Mouse (Mus musculus) neutrophil, adult 83 days (primary cell): ENCODE results near the gene Dnaic2. TPM values are rescaled to one million over a fixed set of nuclear protein-coding genes. Genes with fewer than 3 reads are reported as not detected.

Experiments used
- total RNA-seq, 2 experiments: library from RNA; stranded (reverse); gene quantifications; one replicate each; pipeline ENCODE4 v1.2.4; 2023

The Dnaic2 gene
- total RNA-seq = not detected

GRCm38 (mm10) chr11:114726965-114727825 lies at the start of gene Dnaic2:
TSS of gene Dnaic2 (plus strand) at chr11:114727408.

DNA sequence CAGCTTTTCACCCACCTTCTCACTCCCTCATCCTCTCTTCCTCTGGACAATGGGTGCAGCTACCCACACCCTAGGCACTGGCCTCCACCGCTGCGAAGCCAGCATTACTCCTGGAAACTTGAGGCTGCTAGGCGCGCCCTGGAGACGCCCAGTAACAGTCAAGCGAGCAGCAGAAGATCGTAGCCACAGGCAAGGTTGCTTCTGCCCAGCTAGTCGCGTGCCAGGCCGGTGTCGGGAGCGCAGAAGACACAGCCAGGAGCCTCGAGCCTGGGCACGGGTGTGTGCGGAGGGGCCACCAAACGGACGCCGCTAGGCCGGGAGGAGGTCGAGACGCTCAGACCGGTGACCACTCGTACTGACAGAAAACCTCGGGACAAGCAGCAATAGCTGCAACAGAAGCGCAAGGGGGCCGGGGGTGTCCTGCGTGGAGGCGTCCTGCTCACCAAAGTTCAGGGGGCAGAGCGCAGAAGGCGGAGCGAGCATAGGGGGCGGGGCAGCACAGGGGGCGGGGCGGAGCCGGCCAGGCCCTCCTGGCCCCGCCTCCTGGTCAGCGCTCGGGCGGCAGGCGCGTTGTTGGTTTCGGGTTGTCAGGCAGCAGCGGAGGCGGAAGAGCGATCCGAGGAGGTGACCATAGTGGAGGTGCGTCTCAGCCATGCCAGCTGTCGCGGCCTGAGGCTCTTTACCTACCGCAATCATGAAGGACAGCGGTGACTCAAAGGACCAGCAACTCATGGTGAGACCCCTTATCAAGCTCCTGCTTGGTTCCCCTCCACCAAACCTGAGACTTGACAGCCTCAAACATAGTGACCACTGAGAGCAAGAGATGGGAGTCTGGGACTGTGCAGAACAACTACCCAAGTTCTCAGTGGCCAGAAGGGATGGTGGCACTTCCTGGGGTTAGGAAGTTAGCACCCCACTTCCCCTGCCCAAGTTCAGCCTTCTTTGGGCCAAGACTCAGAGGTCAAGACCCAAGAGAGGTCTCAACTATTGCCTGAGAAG lies 37.9 kb downstream of the Dnaic2 start, which contains the start of gene Kif19a:
Gene Kif19a, plus strand, starts transcription at position 569 of the 999 bp plus-strand sequence.

DNA sequence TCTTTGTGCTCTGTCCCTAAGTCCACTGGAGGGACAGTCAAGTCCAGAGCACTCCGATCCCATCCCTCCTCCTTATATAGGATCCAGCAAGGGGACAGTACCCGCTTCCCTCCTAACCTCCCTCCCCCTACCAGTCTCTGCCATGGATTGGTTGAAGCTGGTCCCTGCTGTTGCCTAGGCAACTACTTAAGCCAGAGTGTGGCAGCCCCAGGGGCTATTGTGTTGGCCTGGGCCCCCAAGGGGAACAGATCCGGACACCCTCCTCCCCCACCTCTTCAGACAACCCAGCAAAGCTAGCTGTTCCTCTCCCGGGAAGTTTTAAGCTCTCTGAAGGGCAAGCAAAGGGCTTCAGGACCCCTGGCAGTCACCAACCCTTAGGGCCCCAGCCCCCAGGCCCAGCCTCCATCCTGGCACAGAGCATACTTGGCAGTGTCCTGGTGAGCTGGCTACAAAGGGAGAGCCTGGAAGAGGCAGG lies 68.7 kb downstream of the Dnaic2 start, which contains the start of gene Btbd17:
Gene Btbd17, minus strand, starts transcription at position 98 of the 475 bp plus-strand sequence.

GRCm38 (mm10) chr11:114798624-114799023 lies 71.4 kb downstream of the Dnaic2 start, which contains the start of gene Gpr142:
TSS of gene Gpr142 (plus strand) at chr11:114798924.

Other genes with a start within 250 kb of the Dnaic2 start
- gene Rpl38, start 58.9 kb upstream of the Dnaic2 start, total RNA-seq = 100 to 1,000 TPM; 669 to 713 TPM
- 1 to 10 TPM in 1 of 2 experiments, under 1 TPM in 1; 0.81 to 1.1 TPM for gene Ttyh2, start 52.0 kb upstream of the Dnaic2 start, total RNA-seq
- gene Kif19a, start 38.0 kb downstream of the Dnaic2 start, total RNA-seq = under 1 TPM; 0.62 to 0.75 TPM
- not detected for gene Btbd17, start 68.5 kb downstream of the Dnaic2 start, total RNA-seq
- gene Gpr142, start 71.5 kb downstream of the Dnaic2 start, total RNA-seq = not detected
- 1 to 10 TPM; 2.4 to 4.4 TPM for gene Gprc5c, start 123.7 kb downstream of the Dnaic2 start, total RNA-seq
- gene Cd300a, start 162.6 kb downstream of the Dnaic2 start, total RNA-seq = 10 to 100 TPM; 51.7 to 56.5 TPM
- 100 to 1,000 TPM; 126 to 137 TPM for gene Cd300lb, start 207.0 kb downstream of the Dnaic2 start, total RNA-seq
- under 1 TPM in 1 of 2 experiments, not detected in 1; 0.64 TPM for gene Cd300c, start 241.7 kb downstream of the Dnaic2 start, total RNA-seq